Mouse (Mus musculus): ENCODE measurements at regions not wholly inside any gene's neighbourhood (a gene's known extent, or its start where the extent isn't known, plus 50 kb on each side); places are given as distances from the start of the nearest gene placed in this dataset.

GRCm38 (mm10) chr13:60513756-60514155, 88.0 kb upstream of the Dapk1 start:
- DNase-seq (ENCODE audit: low spot score) = no peak

- DNase-seq (ENCODE audit: low spot score) = no peak
These were observed 86.9 kb upstream of the Dapk1 start for GRCm38 (mm10) chr13:60514806-60515205.

GRCm38 (mm10) chr13:60518010-60518409, 83.7 kb upstream of the Dapk1 start:
- no peak for DNase-seq (ENCODE audit: low spot score)

DNA sequence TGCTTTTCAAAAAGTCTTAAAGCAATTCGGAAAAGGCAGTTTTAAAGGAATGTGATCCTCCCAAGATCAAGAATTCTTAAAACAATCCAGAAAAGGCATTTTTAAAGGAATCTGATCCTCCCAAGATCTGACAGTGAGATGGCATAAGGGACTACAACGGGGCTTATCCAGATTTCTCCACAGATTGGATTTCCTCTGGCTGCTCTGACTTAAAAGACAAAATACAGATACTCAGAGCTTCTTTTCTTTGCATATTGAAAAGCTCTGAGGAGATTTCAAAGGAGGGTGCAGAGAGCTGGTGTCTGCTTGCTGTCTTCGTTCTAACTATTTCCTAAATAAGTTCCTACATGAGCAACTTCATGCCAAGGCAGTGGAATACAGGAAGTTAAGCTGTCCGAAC, 82.0 kb upstream of the Dapk1 start:
- no peak for DNase-seq (ENCODE audit: low spot score)

GRCm38 (mm10) chr13:60522719-60523450, 78.9 kb upstream of the Dapk1 start:
- no peak for DNase-seq (ENCODE audit: low spot score)

- DNase-seq (ENCODE audit: low spot score) = no peak
These were observed 73.9 kb upstream of the Dapk1 start for GRCm38 (mm10) chr13:60527806-60528205.

- no peak for DNase-seq (ENCODE audit: low spot score)
These were observed 72.9 kb upstream of the Dapk1 start for GRCm38 (mm10) chr13:60528819-60529218.

- DNase-seq (ENCODE audit: low spot score) = no peak
These were observed 72.2 kb upstream of the Dapk1 start for GRCm38 (mm10) chr13:60529381-60530069.

DNA sequence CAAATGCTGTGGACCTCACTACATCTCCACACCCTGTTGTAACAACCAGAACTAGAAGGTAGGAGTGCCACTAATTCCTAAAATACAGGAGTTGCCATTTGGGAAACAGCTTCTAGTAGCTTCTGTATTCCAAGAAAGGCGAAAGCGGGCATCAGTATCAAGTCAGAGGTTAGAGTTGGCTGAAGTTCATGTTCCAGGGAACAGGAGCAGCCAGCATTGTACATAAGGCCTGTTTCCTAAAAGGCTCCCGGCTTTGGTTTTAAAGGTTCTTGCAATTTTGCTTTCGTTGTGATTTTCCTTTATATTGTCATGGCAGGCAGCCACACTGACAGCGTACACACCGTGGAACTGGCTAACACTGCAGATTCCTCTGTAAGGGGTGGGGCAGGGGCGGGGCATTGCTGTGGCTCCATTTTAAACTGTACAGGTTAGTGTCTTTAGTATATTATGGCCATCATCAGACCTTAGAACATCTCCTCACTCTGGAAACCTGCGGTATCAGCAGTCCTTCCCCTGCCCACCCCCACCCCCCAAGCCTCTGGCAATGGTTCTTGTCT, 67.8 kb upstream of the Dapk1 start:
- no peak for DNase-seq (ENCODE audit: low spot score)

DNA sequence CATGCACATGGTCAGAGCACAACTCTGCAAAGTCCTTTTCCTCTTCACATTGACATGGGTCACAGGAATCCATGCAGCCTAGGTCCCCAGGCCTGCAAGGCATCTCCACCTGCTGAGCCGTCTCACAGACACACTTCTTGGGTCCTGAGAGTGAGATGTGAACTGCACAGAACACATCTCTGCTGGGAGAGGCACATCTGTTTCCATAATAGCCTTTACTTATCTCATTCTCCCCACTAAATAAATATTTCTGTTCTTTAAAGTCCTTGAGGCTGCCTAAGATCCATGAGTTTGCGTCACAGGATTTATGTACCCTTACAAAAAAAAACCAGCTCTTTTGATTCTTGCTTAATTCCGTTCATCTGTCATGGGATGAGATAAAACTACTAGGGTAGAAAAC, 67.2 kb upstream of the Dapk1 start:
- DNase-seq (ENCODE audit: low spot score) = no peak

GRCm38 (mm10) chr13:60535045-60535444, 66.7 kb upstream of the Dapk1 start:
- no peak for DNase-seq (ENCODE audit: low spot score)

DNA sequence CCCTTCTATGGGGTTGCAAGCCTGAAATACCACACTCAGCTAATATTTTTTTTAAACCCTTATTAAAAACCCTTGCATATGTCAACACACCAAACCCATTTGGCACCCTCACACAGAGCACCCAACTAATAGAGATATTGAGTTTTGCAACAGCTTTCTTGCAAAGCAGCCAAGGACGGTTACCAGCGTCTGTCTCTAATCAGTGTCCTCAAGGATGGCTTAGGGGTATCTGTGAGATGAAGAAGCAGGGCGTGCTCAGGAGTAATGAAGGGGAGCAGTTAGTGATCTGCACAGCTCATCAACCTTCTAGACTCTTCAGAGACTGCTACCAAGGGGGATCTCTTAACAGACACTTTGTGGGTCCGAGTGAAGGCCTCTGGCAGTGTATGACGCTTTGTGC, 65.0 kb upstream of the Dapk1 start:
- no peak for DNase-seq (ENCODE audit: low spot score)

DNA sequence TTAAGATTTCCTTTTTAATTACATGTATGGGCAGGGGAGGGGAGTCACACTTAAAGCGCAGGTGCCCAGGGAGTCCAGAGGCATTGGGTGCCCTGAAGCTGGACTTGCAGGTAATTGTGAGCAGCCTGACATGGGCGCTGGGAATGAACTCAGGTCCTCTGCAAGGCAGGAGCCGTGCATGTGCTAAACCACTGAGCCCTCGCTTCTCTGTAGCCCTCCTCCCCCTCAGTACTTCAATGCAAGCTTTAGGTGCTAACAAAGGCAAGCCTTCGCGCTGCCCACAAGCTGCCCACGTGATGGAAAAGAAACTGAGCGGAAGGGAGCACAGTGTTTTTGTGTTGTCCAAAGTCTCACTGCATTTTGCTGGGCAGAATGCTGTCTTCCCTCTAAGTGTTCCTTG, 63.6 kb upstream of the Dapk1 start:
- DNase-seq (ENCODE audit: low spot score) = no peak

- no peak for DNase-seq (ENCODE audit: low spot score)
These were observed 60.6 kb upstream of the Dapk1 start for GRCm38 (mm10) chr13:60541165-60541564.

DNA sequence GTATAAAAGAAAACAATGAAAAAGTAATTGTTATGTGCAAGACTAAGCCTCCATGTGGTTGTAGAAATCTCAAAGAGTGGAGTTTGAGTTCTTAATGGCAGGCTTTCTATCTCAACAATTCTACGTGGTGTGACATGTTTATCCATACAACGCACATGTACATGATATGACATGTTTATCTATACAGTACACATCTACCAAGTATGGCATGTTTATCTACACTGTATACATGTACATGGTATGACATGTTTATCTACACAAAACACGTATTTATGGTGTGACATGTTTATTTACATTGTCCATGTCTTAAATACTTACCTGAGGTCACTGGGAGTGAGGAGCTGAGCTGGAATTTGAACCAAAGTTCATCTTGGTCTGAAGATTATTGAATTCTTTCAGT, 57.4 kb upstream of the Dapk1 start:
- DNase-seq (ENCODE audit: low spot score) = no peak

DNA sequence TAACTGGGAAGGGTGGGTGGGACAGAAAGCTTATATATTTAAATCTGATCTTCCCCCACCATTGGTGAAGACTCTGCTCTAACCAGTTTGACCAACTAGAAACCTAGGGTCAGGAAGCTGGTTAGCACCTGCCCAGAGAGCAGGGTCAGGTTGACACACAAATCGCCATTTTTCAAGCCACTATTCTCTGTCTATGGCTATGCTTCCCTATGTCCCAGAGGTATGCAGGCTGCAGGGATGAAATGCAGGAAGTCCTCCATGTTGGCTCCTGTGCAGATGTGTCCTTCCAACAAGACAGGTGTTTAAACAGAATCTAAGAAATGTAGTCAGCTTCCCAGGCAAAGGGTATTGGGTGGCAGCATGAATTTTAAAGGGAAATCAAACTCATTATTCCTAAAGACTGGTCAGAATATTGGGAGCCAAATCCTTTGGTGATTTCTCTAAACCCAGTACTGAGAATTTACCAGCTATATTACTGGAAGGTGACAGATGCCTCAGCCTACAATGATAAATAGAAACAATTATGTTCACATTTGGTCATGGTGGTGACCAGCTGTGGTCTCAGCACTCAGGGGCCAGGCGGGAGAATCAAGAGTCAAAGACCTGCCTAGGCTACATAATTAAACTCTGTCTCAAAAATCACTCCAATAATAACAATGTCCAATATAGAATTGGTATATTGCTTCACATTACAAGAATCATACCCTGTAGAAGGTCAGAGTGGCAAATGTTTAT, 55.6 kb upstream of the Dapk1 start:
- no peak for DNase-seq (ENCODE audit: low spot score)
